Mouse (Mus musculus) neural tube, embryonic 15.5 days (tissue): Measurements from ENCODE around the gene Ankrd33. TPM values are rescaled to one million over a fixed set of nuclear protein-coding genes. Genes with fewer than 3 reads are reported as not detected.

ENCODE experiments used
- ATAC-seq: fragments of 200-750 bp; cut with Nextera tagmentation; 2 replicates; pipeline ENCODE4 v1.8.0; 2017; ENCODE audit warnings: mild to moderate bottlenecking, moderate TSS enrichment, moderate library complexity; ENCODE audit not compliant: low FRiP score
- H3K27ac ChIP-seq: fragments of 300-500 bp; sonication (generic); replicated peaks from 2 replicates; pipeline ENCODE4 v1.5.1; 2015; ENCODE audit warnings: mild to moderate bottlenecking, inconsistent platforms
- H3K27me3 ChIP-seq: fragments of 300-500 bp; sonication (generic); replicated peaks from 2 replicates; pipeline ENCODE4 v1.6.1; 2015; ENCODE audit warnings: inconsistent platforms
- H3K36me3 ChIP-seq: fragments of 300-500 bp; sonication (generic); 2 replicates; pipeline ENCODE4 v1.6.1; 2015; ENCODE audit warnings: inconsistent platforms
- H3K4me1 ChIP-seq: fragments of 300-500 bp; sonication (generic); 2 replicates; pipeline ENCODE4 v1.6.1; 2015; ENCODE audit warnings: inconsistent platforms
- H3K4me2 ChIP-seq: fragments of 300-500 bp; sonication (generic); 2 replicates; pipeline ENCODE4 v1.6.1; 2015; ENCODE audit warnings: inconsistent platforms, mild to moderate bottlenecking, moderate library complexity
- H3K4me3 ChIP-seq: fragments of 300-500 bp; sonication (generic); replicated peaks from 2 replicates; pipeline ENCODE4 v1.5.1; 2015; ENCODE audit warnings: mild to moderate bottlenecking, inconsistent platforms
- H3K9ac ChIP-seq: fragments of 300-500 bp; sonication (generic); replicated peaks from 2 replicates; pipeline ENCODE4 v1.6.1; 2015; ENCODE audit warnings: mild to moderate bottlenecking, inconsistent platforms
- H3K9me3 ChIP-seq: fragments of 300-500 bp; sonication (generic); replicated peaks from 2 replicates; pipeline ENCODE4 v1.6.1; 2016; ENCODE audit warnings: inconsistent platforms
- WGBS: fragments of 180-500 bp; shearing (Covaris S2); methylation state at CpG from one replicate; pipeline ENCODE4 v1.1.7; 2015; ENCODE audit warnings: mixed read lengths; 5-methylcytosine and 5-hydroxymethylcytosine counted together
- polyA plus RNA-seq: library from polyadenylated mRNA; unstranded; fragments of >200 nt; fragmentation: Nextera tagmentation; extraction: Ambion mirVana; gene quantifications from 2 replicates; pipeline ENCODE4 v1.2.1, GENCODE M21; 2015

Ankrd33 gene
- polyA plus RNA-seq, 1 experiment from 2014 or later: not detected

DNA sequence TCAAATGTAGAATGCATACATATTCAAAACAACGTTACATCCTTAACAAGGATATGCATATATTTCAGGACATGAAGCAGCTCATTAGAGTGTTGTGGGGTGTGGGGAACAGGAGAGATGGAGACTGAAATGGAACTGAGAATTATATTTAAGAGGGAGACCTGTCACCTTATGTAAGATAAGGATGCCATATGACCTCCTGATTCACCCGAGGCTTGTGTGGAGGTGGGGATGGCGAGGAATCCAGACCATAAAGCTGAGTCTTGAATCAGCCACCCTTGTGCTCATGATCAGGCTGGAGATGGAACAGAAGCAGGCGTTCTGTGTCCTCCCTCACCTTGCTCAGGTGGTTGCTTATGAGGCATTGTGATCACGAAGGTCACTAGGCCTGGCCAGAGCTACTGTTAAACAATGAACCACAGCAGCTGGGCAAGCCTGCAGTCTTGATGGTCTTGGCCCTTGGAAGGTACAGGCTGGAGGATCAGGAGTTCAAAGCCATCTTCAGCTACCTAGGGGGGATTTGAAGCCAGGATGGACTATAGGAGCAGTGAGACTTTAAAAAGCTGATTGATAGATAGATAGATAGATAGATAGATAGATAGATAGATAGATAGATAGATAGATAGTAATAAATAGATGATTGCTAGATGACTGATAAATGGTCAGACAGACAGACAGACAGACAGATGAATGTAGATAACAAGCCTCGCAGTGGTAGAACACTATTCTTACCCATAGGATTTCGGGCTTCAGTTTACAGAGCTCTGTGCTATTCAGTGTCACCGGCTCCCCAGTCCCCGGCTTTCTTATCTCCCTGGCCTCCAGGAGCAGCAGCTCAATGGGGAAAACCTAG, 36.1 kb downstream of the Ankrd33 start:
- H3K36me3 ChIP-seq: no peaks in the 10 kb centered on the region
- no peak overlapping the region for H3K9ac ChIP-seq
- H3K27ac ChIP-seq: no peak overlapping the region
- H3K4me1 ChIP-seq: no peaks in the 10 kb centered on the region
- WGBS: 79% methylated on average over 9 of the region's 9 CpGs
- ATAC-seq: no peak
- H3K9me3 ChIP-seq: no peaks in the 10 kb centered on the region
- H3K27me3 ChIP-seq: 0 out of 2 replicates have a peak, but pooled peaks cover 2% of the 10 kb centered on the region
- H3K4me3 ChIP-seq: no peak overlapping the region
- H3K4me2 ChIP-seq: no peak overlapping the region

DNA sequence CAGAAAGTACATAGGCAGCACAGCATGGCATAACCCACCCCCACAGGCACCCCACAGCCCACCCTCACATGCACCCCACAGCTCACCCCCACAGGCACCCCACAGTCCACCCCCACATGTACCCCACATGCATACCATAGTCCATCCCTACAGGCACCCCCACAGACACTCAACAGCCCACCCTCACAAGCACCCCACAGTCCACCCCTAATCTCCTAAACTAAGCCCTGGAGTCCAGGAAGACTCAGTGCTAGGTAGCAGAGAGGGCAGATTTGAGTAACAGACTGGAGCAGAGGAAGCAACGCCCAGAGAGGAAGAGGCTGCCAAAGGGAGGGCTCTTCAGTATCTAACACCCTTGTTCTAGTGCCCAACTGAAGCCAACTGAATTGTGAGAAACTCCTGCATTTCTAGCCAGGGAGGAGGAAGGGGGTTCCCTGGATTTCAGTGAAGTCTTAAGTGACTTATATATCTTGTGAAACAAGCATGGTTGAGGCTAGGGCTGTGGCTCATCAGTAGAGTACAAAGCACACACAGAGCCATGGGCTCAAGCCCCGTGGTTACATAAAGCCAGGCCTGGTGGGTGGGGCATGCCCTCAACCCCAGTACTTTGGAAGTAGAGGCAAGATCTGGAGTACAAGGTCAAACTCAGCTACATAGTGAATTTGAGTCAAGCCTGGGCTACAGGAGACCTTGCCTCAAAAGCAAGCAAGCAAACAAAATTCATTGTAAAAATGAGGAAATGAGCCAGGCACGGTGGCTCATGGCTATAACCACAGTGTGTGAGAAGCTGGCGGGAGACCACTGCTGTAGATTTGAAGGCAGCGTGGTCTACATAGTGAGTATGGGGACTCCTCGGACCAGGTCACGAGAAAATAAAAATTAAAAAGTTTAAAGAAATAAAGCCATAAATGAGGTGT, 39.4 kb downstream of the Ankrd33 start:
- Histone ChIP-seq H3K4me3 (no peak overlapping the region), H3K27ac (no peak overlapping the region), H3K36me3 (no peaks in the 10 kb centered on the region), H3K9ac (no peak overlapping the region), H3K4me1 (0 out of 2 replicates have a peak, but pooled peaks cover 2% of the 10 kb centered on the region), H3K9me3 (no peaks in the 10 kb centered on the region), H3K4me2 (no peak overlapping the region), H3K27me3 (no peaks in the 10 kb centered on the region)
- 88% methylated on average over 7 of the region's 7 CpGs for WGBS
- no peak for ATAC-seq

DNA sequence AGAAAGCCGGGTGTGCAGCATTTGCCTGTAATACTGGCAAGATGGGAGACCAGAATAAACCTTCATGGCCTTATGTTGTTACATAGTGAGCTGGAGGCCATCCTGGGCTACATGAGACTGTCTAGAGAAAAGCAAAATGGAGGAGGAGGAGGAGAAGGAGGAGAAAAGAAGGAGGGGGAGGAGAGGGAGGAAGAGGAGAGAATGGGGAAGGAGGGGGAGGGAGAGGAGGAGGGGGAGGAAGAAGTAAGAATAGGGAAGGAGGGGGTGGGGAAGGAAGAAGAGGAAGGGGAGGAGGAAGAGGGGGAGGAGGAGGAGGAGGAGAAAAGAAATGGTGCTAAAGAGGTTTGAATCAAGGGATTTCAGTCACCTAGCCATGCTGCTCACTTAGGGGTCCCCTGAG, 44.6 kb downstream of the Ankrd33 start:
- H3K36me3 ChIP-seq: no peaks in the 10 kb centered on the region
- peak overlapping the region; percentile 7; the same call in 1 of the 2 replicates for H3K4me2 ChIP-seq
- H3K9me3 ChIP-seq: no peaks in the 10 kb centered on the region
- 11% methylated on average over 1 of the region's 1 CpGs for WGBS
- H3K27me3 ChIP-seq: no peaks in the 10 kb centered on the region
- H3K27ac ChIP-seq: peak overlapping the region; percentile 29; the same call in 1 of the 2 replicates
- no peak overlapping the region for H3K4me3 ChIP-seq
- no peak overlapping the region for H3K9ac ChIP-seq
- 0 out of 2 replicates have a peak, but pooled peaks have one; percentile 8 for ATAC-seq
- H3K4me1 ChIP-seq: peaks cover 31% of the 10 kb centered on the region

DNA sequence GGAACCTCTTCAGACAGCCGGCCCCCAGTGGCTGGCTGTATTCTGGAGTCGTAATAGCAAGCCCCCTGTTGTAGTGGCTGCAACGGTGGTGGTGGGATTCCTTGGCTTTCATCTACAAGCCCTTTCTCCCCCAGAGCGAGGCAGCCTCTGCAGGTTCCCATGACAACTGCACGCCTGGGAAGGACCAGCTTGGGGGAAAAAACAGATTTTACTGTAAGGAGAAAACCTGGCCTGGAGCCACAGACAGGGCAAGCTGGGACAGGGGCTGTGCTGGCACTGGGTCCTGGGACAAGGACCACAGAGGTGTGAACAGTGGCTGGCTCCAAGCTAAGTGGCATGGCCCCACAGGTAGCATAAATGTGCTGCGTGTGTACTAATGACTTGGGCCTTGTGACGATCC, 45.0 kb downstream of the Ankrd33 start:
- H3K4me1 ChIP-seq: peaks cover 31% of the 10 kb centered on the region
- ATAC-seq: peak; percentile 68; the same call in 1 of the 2 replicates
- 12% methylated on average over 7 of the region's 7 CpGs for whole genome bisulfite sequencing
- H3K36me3 ChIP-seq: no peaks in the 10 kb centered on the region
- H3K27me3 ChIP-seq: no peaks in the 10 kb centered on the region
- peak overlapping the region; percentile 29 for H3K27ac ChIP-seq
- H3K4me3 ChIP-seq: no peak overlapping the region
- no peaks in the 10 kb centered on the region for H3K9me3 ChIP-seq
- H3K9ac ChIP-seq: no peak overlapping the region
- peak overlapping the region; percentile 7; the same call in 1 of the 2 replicates for H3K4me2 ChIP-seq

DNA sequence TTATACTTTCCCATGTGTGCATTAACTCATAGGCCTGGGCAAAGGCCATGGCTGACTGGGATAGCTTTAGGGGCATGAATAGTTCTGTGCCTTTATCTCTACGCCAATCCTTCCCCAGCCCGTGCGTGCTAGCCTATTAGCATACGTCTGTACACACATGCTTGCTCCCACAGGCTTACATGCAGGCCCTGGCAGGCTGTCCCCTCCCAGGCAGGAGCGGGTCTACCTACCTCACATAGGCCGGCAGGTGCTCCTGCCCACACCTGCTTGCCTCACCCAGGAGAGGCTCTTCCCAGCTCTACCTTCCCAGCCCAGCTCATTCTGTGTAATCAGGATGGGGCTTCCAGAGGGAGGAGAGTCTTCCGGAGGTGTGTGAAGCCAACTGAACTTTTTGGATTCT, 46.0 kb downstream of the Ankrd33 start:
- peaks cover 34% of the 10 kb centered on the region for H3K4me1 ChIP-seq
- no peak overlapping the region for H3K9ac ChIP-seq
- H3K27me3 ChIP-seq: 0 out of 2 replicates have a peak, but pooled peaks cover 3% of the 10 kb centered on the region
- H3K4me3 ChIP-seq: no peak overlapping the region
- no peak overlapping the region for H3K4me2 ChIP-seq
- 81% methylated on average over 7 of the region's 7 CpGs for WGBS
- H3K27ac ChIP-seq: no peak overlapping the region
- H3K9me3 ChIP-seq: no peaks in the 10 kb centered on the region
- ATAC-seq: no peak
- no peaks in the 10 kb centered on the region for H3K36me3 ChIP-seq

DNA sequence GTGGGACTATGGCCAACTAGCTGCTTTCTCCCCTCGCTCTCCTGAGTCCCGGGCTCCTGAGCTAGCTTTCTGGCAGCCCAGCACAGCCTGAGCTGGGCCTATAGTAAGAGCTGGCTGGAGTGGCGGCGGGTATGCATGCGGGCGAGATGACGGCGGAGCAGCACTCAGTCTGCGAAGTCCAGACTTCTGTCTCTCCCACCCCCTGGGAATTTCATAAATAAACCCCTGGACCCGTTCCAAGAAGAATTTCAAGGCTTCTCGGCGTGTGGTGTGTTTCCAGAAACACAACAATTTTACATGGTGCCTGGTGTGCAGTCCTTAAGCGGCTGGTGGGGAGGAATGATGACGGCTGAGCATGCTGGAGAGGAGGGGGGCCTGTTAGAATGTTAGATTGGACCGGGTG, 47.5 kb downstream of the Ankrd33 start:
- no peak overlapping the region for H3K4me3 ChIP-seq
- H3K9me3 ChIP-seq: no peaks in the 10 kb centered on the region
- H3K4me2 ChIP-seq: peak overlapping the region; percentile 13; the same call in 1 of the 2 replicates
- peaks cover 34% of the 10 kb centered on the region for H3K4me1 ChIP-seq
- 0 out of 2 replicates have a peak, but pooled peaks cover 3% of the 10 kb centered on the region for H3K27me3 ChIP-seq
- 8% methylated on average over 15 of the region's 15 CpGs for WGBS
- H3K36me3 ChIP-seq: no peaks in the 10 kb centered on the region
- H3K9ac ChIP-seq: no peak overlapping the region
- no peak for ATAC-seq
- 0 out of 2 replicates have a peak overlapping the region, but pooled peaks have one; percentile 23 for H3K27ac ChIP-seq

DNA sequence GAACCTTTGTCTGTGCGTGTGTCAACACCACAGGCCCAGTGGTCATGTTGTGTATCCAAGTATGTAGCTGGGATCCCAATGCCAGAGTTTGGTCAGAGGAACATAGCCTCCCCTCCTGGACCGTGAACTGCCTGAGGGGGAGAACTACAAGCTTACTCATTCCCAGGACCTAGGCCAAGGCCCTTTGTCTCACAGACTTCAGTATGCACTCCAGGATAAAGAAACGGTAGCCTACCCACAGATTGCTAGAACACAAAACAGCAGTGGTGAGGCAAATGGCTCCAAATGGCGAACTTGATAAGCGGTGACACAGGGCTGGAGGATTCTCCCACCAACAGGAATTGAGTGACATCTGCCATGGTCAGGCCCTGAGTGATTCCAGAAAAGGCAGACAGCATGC, 48.3 kb downstream of the Ankrd33 start:
- Histone ChIP-seq H3K4me2 (no peak overlapping the region), H3K27ac (peak overlapping the region; percentile 23; the same call in 1 of the 2 replicates), H3K27me3 (0 out of 2 replicates have a peak, but pooled peaks cover 3% of the 10 kb centered on the region), H3K9ac (no peak overlapping the region), H3K9me3 (no peaks in the 10 kb centered on the region), H3K4me1 (peaks cover 34% of the 10 kb centered on the region), H3K36me3 (no peaks in the 10 kb centered on the region), H3K4me3 (no peak overlapping the region)
- WGBS: 50% methylated on average over 5 of the region's 5 CpGs
- ATAC-seq: no peak

DNA sequence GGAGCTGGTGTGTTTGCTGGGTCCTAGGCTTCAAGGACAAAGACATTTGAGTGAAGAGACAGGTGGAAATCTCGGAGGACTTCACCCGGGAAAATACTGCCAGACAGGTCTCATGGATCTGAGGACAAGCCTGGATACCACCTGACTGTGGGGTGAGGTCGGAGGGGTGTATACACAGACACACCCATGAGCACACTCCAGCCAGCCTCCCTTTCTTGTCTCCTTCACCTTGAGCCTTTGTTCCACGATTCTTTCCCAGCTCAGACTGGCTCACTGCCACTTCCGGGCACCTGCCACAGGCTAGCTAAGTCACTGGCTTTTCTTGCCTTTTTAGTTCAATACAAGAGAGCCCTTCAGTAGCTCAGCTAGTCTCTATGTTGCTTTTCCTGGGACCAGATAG, 48.7 kb downstream of the Ankrd33 start:
- WGBS: 70% methylated on average over 5 of the region's 5 CpGs
- Histone ChIP-seq H3K4me3 (no peak overlapping the region), H3K4me2 (no peak overlapping the region), H3K27ac (no peak overlapping the region), H3K27me3 (0 out of 2 replicates have a peak, but pooled peaks cover 3% of the 10 kb centered on the region), H3K9ac (no peak overlapping the region), H3K36me3 (no peaks in the 10 kb centered on the region), H3K9me3 (no peaks in the 10 kb centered on the region), H3K4me1 (peaks cover 34% of the 10 kb centered on the region)
- no peak for ATAC-seq

DNA sequence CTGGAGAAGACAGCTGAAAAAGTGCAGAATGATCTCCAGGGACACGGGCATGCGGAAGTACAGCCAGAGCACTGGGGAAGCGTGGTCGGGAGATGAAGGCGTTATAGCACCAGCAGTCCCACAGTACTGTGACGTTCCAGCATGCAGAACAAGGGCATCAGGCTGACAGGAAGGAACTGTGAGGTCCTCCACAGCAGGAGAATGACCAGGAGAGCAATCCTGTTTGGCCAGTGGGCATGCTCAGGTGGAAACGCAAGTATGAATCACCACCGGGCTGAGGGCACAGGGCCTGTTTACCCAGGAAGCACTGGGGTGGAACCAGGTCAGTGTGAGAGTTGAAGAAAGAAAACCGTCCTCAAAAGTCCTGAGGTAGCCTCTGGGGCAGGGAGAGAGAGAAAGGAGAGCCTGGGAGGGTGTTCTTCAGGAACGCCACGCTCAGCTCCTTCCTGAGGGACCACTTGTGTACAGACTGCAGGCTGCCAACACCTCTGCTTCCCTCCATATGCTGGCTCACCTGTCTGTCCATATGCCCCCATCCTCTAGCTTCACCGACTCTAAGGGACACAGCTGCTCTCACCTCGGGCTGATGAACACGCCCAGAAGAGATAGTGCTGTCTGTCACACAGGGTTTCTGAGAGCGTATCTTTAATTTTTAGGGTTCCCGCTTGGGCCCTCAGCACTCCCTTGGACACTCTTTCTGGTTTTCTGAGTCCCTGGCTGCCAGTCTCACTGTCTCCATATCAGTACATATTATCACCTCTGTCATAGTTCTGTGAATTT, 50.3 kb downstream of the Ankrd33 start:
- no peak overlapping the region for H3K9ac ChIP-seq
- H3K9me3 ChIP-seq: no peaks in the 10 kb centered on the region
- 69% methylated on average over 16 of the region's 16 CpGs for WGBS
- H3K4me3 ChIP-seq: no peak overlapping the region
- ATAC-seq: no peak
- H3K4me1 ChIP-seq: peaks cover 25% of the 10 kb centered on the region
- H3K36me3 ChIP-seq: no peaks in the 10 kb centered on the region
- H3K4me2 ChIP-seq: no peak overlapping the region
- H3K27ac ChIP-seq: no peak overlapping the region
- H3K27me3 ChIP-seq: 0 out of 2 replicates have a peak, but pooled peaks cover 3% of the 10 kb centered on the region

DNA sequence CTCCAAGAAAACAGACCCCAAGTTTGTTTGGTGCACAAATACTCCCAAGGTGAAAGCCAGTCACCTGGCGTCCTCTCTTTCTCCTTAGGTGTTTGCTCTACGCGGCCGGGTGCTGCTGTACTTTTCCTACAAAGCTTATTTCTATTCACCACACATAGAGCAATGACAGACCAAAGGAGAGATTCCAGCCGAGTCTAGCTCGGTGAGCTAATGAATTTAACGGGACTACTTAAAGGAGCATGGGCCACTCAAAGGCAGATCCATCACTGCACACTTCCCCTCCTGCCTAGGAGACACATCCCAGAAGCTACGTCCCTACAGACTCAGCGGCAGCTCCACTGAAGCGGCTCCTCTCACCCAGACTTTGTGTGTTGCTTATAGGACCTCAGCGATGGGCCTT, 52.0 kb downstream of the Ankrd33 start:
- no peaks in the 10 kb centered on the region for H3K9me3 ChIP-seq
- H3K27me3 ChIP-seq: 0 out of 2 replicates have a peak, but pooled peaks cover 9% of the 10 kb centered on the region
- H3K4me1 ChIP-seq: peaks cover 19% of the 10 kb centered on the region
- no peak for ATAC-seq
- no peak overlapping the region for H3K9ac ChIP-seq
- no peak overlapping the region for H3K4me3 ChIP-seq
- no peak overlapping the region for H3K4me2 ChIP-seq
- no peak overlapping the region for H3K27ac ChIP-seq
- 63% methylated on average over 11 of the region's 11 CpGs for WGBS
- no peaks in the 10 kb centered on the region for H3K36me3 ChIP-seq
